Mouse (Mus musculus) hindbrain, postnatal 0 days (tissue): Measurements from ENCODE around the gene Gpx6. TPM values are rescaled to one million over a fixed set of nuclear protein-coding genes. Genes with fewer than 3 reads are reported as not detected.
A peak's percentile ranks its signal among the peaks of the same experiment; 100 is the strongest.

Experiments
- ATAC-seq: fragments of 200-750 bp; cut with Nextera tagmentation; 2 replicates; pipeline ENCODE4 v1.8.0; 2017; ENCODE audit warnings: mild to moderate bottlenecking, moderate TSS enrichment, moderate library complexity
- DNase-seq: peaks from one replicate; pipeline ENCODE4 v3.0.0-alpha.2; 2015; ENCODE audit warnings: low spot score
- H3K27ac ChIP-seq: fragments of 300-500 bp; sonication (generic); 2 replicates; pipeline ENCODE4 v1.5.1; 2014; ENCODE audit warnings: mild to moderate bottlenecking
- H3K27me3 ChIP-seq: fragments of 300-500 bp; sonication (generic); 2 replicates; pipeline ENCODE4 v1.6.1; 2014; ENCODE audit warnings: low read length, mixed read lengths; ENCODE audit not compliant: insufficient read depth
- H3K36me3 ChIP-seq: fragments of 300-500 bp; sonication (generic); 2 replicates; pipeline ENCODE4 v1.6.1; 2014; ENCODE audit warnings: low read length, mixed read lengths; ENCODE audit not compliant: insufficient read depth
- H3K4me1 ChIP-seq: fragments of 300-500 bp; sonication (generic); 2 replicates; pipeline ENCODE4 v1.6.1; 2014; ENCODE audit warnings: antibody characterized with exemption, low read length, mixed read lengths; ENCODE audit not compliant: insufficient read depth
- H3K4me2 ChIP-seq: fragments of 300-500 bp; sonication (generic); 2 replicates; pipeline ENCODE4 v1.6.1; 2014; ENCODE audit warnings: low read depth, mild to moderate bottlenecking, low read length, moderate library complexity, mixed read lengths
- H3K4me3 ChIP-seq: fragments of 300-500 bp; sonication (generic); 2 replicates; pipeline ENCODE4 v1.5.1; 2014; ENCODE audit warnings: low read length
- H3K9ac ChIP-seq: fragments of 300-500 bp; sonication (generic); replicated peaks from 2 replicates; pipeline ENCODE4 v1.6.1; 2014; ENCODE audit warnings: mild to moderate bottlenecking, low read length, moderate library complexity, mixed read lengths
- H3K9me3 ChIP-seq: fragments of 300-500 bp; sonication (generic); 2 replicates; pipeline ENCODE4 v1.6.1; 2016; ENCODE audit warnings: low read length, mixed read lengths
- CTCF ChIP-seq: IDR thresholded peaks from 2 replicates; pipeline ENCODE4 v1.5.1; 2016; ENCODE audit warnings: antibody characterized with exemption, control low read depth, low read depth
- WGBS: fragments of 180-500 bp; shearing (Covaris S2); extraction: QIAGEN DNeasy Blood & Tissue Kit; methylation state at CpG from one replicate; pipeline ENCODE4 v1.1.7; 2014; 5-methylcytosine and 5-hydroxymethylcytosine counted together
- polyA plus RNA-seq: library from polyadenylated mRNA; unstranded; fragments of >200 nt; fragmentation: Nextera tagmentation; extraction: Ambion mirVana; gene quantifications from 2 replicates; pipeline ENCODE4 v1.2.1, GENCODE M21; 2015
- total RNA-seq: library from RNA; depleted of rRNA; stranded (reverse); fragments of >200 nt; gene quantifications from 2 replicates; pipeline ENCODE4 v1.2.3, GENCODE M21; 2014

Gpx6 gene
- total and polyA plus RNA-seq, 2 experiments from 2014 or later: 0.59 to 0.84 TPM

DNA sequence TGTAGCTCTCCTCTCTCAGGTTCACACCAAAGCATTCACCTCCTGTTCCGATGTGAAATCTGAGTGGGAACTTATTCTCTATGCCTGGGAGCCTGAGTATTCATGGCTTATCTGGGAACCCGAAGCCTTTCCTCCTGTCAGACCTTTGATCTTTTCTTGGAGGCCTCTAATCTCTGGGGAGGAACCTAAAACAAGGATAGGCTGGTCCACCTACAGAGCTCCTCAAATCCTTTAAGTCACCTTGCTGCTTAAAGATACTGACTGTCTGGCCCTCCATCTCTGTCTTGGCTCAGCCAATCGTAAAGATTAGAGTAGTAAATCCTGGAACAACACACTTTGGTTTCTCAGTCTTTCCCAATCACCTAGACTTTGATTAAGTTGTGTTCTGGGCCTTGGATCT is 13.4 kb upstream of the Gpx6 start:
- Histone ChIP-seq H3K36me3 (no peaks in the 10 kb centered on the region), H3K4me2 (no peak overlapping the region), H3K27ac (no peak overlapping the region), H3K4me3 (no peak overlapping the region), H3K4me1 (no peaks in the 10 kb centered on the region), H3K9me3 (no peaks in the 10 kb centered on the region), H3K27me3 (no peaks in the 10 kb centered on the region), H3K9ac (no peak overlapping the region)
- TF ChIP-seq CTCF: no peak
- ATAC-seq (no peak), DNase-seq (no peak)
- WGBS: 61% methylated on average over 3 of the region's 3 CpGs

DNA sequence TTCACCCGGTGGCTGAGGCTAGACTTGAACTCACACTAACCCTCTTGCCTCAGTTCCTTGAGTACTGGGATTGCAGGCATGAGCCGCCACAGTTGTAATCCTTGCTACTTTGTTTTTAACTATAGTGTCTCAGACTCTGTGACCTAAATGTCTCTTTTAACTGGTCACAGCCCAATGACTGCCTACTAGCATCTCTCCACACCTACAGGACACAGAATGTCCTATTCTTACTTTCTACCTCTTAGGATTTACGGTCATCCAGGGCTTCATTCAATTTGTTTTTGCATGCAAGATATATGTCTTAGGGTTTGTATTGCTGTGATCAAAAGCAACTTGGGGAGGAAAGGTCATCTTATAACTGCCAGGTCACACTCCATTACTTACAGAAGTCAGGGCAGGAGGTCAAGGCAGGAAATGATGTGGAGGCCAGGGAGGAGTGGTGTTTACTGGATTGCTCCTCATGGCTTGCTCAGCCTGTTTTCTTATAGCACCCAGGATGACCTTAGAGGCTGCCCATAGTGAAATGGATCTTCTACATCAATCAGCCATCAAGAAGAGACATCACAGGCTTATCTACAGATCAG is 7.3 kb upstream of the Gpx6 start:
- no peaks in the 10 kb centered on the region for H3K4me1 ChIP-seq
- no peak for DNase-seq
- H3K4me2 ChIP-seq: no peak overlapping the region
- H3K27ac ChIP-seq: no peak overlapping the region
- no peak for TF ChIP-seq CTCF
- WGBS: 83% methylated on average over 3 of the region's 3 CpGs
- no peak overlapping the region for H3K9ac ChIP-seq
- ATAC-seq: no peak
- H3K27me3 ChIP-seq: no peaks in the 10 kb centered on the region
- no peaks in the 10 kb centered on the region for H3K9me3 ChIP-seq
- H3K36me3 ChIP-seq: no peaks in the 10 kb centered on the region
- no peak overlapping the region for H3K4me3 ChIP-seq

DNA sequence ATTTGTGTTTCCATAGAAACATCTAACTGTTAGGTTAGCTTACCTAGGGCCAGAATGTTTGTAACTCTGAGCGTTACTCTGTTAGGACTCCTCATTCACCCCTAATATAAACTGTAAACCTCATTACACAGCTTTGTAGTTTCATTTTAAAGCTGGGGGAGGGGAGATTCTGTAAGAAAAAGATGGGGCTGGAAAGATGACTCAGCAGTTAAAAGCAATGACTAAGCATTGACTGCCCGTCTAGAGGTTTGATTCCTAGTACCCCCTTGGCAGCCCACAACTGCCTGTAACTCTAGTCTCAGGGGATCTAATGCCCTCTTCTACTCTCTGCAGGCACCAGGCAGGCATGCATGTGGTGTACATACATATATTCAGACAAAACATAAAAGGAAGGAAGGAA is 2.1 kb upstream of the Gpx6 start:
- DNase-seq: no peak
- WGBS: 76% methylated on average over 2 of the region's 2 CpGs

DNA sequence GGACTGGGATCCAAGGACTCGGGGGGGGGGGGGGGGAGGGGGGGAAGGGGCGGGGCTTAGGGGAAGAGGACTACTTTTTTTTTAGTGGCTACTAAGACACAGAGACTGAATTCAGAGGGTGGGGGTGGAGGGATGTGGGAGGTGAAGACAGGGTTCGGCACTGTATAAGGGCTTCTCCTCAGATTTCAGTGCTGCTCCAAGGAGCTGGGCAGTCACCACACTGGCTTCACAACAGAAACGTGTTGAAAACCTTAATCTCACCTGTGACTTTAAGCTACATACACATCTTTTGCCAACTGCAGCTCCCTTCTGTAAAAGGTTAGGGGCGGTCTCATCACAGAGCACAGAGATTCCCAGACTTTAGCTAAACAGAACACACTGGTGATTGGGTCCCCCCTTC is 929 bp downstream of the Gpx6 start:
- H3K9ac ChIP-seq: no peak overlapping the region
- DNase-seq: no peak
- TF ChIP-seq CTCF: no peak
- 43% methylated on average over 4 of the region's 5 CpGs for WGBS
- H3K4me2 ChIP-seq: no peak overlapping the region
- no peaks in the 10 kb centered on the region for H3K4me1 ChIP-seq
- no peak for ATAC-seq
- H3K27ac ChIP-seq: no peak overlapping the region
- no peak overlapping the region for H3K4me3 ChIP-seq
- H3K27me3 ChIP-seq: no peaks in the 10 kb centered on the region
- no peaks in the 10 kb centered on the region for H3K9me3 ChIP-seq
- no peaks in the 10 kb centered on the region for H3K36me3 ChIP-seq

More for the DNA sequence above, 2.1 kb upstream of the Gpx6 start:
- ATAC-seq: no peak
- Histone ChIP-seq H3K4me1 (no peaks in the 10 kb centered on the region), H3K36me3 (no peaks in the 10 kb centered on the region), H3K9me3 (no peaks in the 10 kb centered on the region), H3K27me3 (no peaks in the 10 kb centered on the region), H3K4me2 (no peak overlapping the region), H3K4me3 (no peak overlapping the region), H3K27ac (no peak overlapping the region), H3K9ac (no peak overlapping the region)
- TF ChIP-seq CTCF: no peak

DNA sequence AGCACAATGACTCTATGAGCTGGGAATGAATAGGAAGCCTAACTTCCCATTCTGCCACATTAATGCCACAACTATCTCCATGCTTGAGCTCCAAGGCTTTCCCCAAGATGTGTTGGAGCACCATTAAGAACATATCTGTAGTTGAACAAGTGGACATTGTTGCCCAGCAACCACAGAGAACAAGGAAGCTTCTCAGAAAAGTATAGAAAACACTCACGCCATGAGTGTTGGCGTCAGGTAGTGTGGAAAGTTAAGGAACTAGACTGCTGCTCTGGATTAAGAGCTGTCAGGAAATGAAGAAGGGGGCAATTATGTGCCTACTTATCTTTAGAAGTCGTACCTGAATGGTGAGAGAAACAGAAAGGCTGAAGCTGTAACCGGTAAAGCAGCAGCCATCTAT is 2.0 kb downstream of the Gpx6 start:
- no peak overlapping the region for H3K4me3 ChIP-seq
- no peak overlapping the region for H3K27ac ChIP-seq
- DNase-seq (no peak), ATAC-seq (no peak)
- no peak overlapping the region for H3K4me2 ChIP-seq
- H3K9ac ChIP-seq: no peak overlapping the region
- no peaks in the 10 kb centered on the region for H3K4me1 ChIP-seq
- no peaks in the 10 kb centered on the region for H3K27me3 ChIP-seq
- TF ChIP-seq CTCF: no peak
- no peaks in the 10 kb centered on the region for H3K9me3 ChIP-seq
- 87% methylated on average over 4 of the region's 4 CpGs for WGBS
- H3K36me3 ChIP-seq: no peaks in the 10 kb centered on the region

DNA sequence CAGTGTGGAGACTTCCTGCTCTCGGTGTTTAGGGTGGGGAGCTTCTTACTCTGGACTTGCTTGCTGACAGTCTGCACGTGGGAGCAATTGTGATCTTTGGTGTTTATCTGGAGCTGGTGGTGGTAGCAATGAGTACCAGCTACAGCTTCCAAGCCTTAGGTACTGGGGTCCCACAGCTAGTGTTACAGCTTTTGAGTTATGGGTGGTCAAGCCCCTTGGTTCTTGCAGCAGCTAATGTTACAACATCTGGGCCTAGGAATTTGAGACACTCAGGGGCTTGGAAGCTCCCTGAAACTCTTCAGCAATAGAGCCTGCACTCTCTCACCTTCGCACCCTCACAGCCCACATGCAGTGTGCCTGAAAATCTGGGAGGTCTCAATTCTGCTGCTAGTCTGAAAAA is 8.3 kb downstream of the Gpx6 start:
- no peak overlapping the region for H3K9ac ChIP-seq
- H3K27me3 ChIP-seq: no peaks in the 10 kb centered on the region
- TF ChIP-seq CTCF: no peak
- no peaks in the 10 kb centered on the region for H3K4me1 ChIP-seq
- DNase-seq (no peak), ATAC-seq (no peak)
- H3K9me3 ChIP-seq: no peaks in the 10 kb centered on the region
- H3K36me3 ChIP-seq: no peaks in the 10 kb centered on the region
- no peak overlapping the region for H3K27ac ChIP-seq
- no peak overlapping the region for H3K4me2 ChIP-seq
- 75% methylated on average over 3 of the region's 3 CpGs for WGBS
- no peak overlapping the region for H3K4me3 ChIP-seq

DNA sequence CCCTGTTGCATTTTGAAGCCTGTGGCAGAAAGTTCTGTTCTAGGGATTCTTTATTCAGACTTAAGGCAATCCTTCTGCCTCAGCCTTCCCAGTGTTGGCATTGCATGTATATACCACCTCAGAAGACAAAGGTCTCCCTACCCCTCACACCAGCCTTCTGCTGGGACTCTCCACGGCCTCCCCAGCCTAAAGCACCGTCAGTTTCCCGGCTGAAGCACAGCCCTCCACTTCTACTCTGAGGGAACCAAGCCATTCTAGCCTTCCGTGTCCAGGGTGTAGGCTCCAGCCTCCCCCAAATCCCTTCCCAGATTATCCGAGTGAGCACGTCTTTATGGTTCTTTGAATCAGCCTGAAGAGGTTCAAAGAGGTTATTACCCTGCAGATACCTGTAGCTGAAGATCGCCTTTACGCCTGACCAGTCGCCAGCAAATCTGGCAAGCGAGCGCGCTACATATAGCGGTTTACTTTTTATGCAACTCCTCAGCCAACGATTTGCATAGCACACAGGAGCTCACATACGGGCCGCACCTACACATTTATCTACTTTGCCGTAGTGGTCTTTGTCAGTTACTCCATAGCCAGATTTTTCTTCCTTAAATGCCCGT is 10.1 kb downstream of the Gpx6 start:
- no peak for TF ChIP-seq CTCF
- 4% methylated on average over 18 of the region's 18 CpGs for WGBS
- no peaks in the 10 kb centered on the region for H3K27me3 ChIP-seq
- H3K4me2 ChIP-seq: peak overlapping the region; percentile 58
- ATAC-seq: peak; percentile 21; the same call in 1 of the 2 replicates
- H3K4me1 ChIP-seq: no peaks in the 10 kb centered on the region
- peak overlapping the region; percentile 40 for H3K4me3 ChIP-seq
- peak overlapping the region; percentile 38; the same call in 1 of the 2 replicates for H3K9ac ChIP-seq
- no peaks in the 10 kb centered on the region for H3K36me3 ChIP-seq
- H3K27ac ChIP-seq: no peak overlapping the region
- H3K9me3 ChIP-seq: no peaks in the 10 kb centered on the region
- DNase-seq: peak; percentile 20
